Mouse (Mus musculus) MEL (cell line): Measurements from ENCODE around the gene Myo15b.

Source experiments
- CHD1 ChIP-seq: IDR thresholded peaks from 2 replicates; pipeline ENCODE4 v1.6.1; 2012; ENCODE audit warnings: low read depth, mild to moderate bottlenecking, inconsistent platforms, low read length, improper control_type of control experiment
- CTCF ChIP-seq, 3 experiments: IDR thresholded peaks in 2 of 3; conservative IDR thresholded peaks in 1 of 3; 2 replicates each; pipeline ENCODE4 v1.5.1; 2011 to 2012; ENCODE audit warnings: low read length in 3 of 3, low read depth in 2 of 3, mild to moderate bottlenecking in 2 of 3, improper control_type of control experiment in 1 of 3, inconsistent platforms in 1 of 3, mixed read lengths in 1 of 3, moderate library complexity in 1 of 3; ENCODE audit not compliant: control insufficient read depth in 1 of 3, insufficient read depth in 1 of 3, poor library complexity in 1 of 3, severe bottlenecking in 1 of 3
- EP300 ChIP-seq, 2 experiments: IDR thresholded peaks; 2 replicates each; pipeline ENCODE4 v1.6.1; 2011; ENCODE audit warnings: improper control_type of control experiment in 2 of 2, low read length in 2 of 2, low read depth in 1 of 2, mild to moderate bottlenecking in 1 of 2
- MXI1 ChIP-seq: IDR thresholded peaks from 2 replicates; pipeline ENCODE4 v1.6.1; 2011; ENCODE audit warnings: mild to moderate bottlenecking, low read depth, low read length, improper control_type of control experiment
- NELFE ChIP-seq: IDR thresholded peaks from 2 replicates; pipeline ENCODE4 v1.6.1; 2011; ENCODE audit warnings: low read depth, low read length, improper control_type of control experiment
- POLR2A ChIP-seq, 2 experiments: IDR thresholded peaks; 2 replicates each; pipeline ENCODE4 v1.6.1; 2011 to 2012; ENCODE audit warnings: low read length in 2 of 2, mild to moderate bottlenecking in 2 of 2, control low read depth in 1 of 2, improper control_type of control experiment in 1 of 2, low read depth in 1 of 2, moderate library complexity in 1 of 2; ENCODE audit not compliant: control insufficient read depth in 1 of 2, insufficient read depth in 1 of 2, poor library complexity in 1 of 2
- POLR2AphosphoS5 ChIP-seq: IDR thresholded peaks from 2 replicates; pipeline ENCODE4 v1.6.1; 2012; ENCODE audit warnings: low read depth, borderline replicate concordance, mild to moderate bottlenecking, inconsistent platforms, low read length, moderate library complexity, mixed read lengths
- USF1 ChIP-seq: IDR thresholded peaks from 2 replicates; pipeline ENCODE4 v1.6.1; 2014; ENCODE audit warnings: low read depth, mild to moderate bottlenecking, inconsistent platforms, low read length, improper control_type of control experiment, moderate library complexity

- no peak for TF ChIP-seq CTCF (IDR thresholded peaks at IDR 0.05 in 2 of 3, conservative IDR thresholded peaks at IDR 0.05 in 1 of 3; ENCODE audit: control insufficient read depth in 1 of 3, insufficient read depth in 1 of 3, low read depth in 2 of 3, low read length in 3 of 3, poor library complexity in 1 of 3, severe bottlenecking in 1 of 3)
- TF ChIP-seq POLR2AphosphoS5 = no peak
- no peak for TF ChIP-seq MXI1
- no peak for TF ChIP-seq USF1
- TF ChIP-seq EP300 (IDR thresholded peaks at IDR 0.05; ENCODE audit: low read depth in 1 of 2, low read length in 2 of 2) = no peak
- no peak for TF ChIP-seq POLR2A (IDR thresholded peaks at IDR 0.05; ENCODE audit: control insufficient read depth in 1 of 2, insufficient read depth in 1 of 2, low read depth in 1 of 2, low read length in 2 of 2, poor library complexity in 1 of 2)
- no peak for TF ChIP-seq CHD1
- no peak for TF ChIP-seq NELFE
Measured at GRCm38 (mm10) chr11:115878071-115878470, 19.9 kb downstream of the Myo15b start.
